Mouse (Mus musculus): ENCODE measurements around the gene Nat8f5. TPM values are rescaled to one million over a fixed set of nuclear protein-coding genes. Genes with fewer than 3 reads are reported as not detected.
"Not testable (repeated sequence)": the region's sequence is repeated elsewhere in the genome, so short reads cannot be mapped to it uniquely, and the experiment has no call there.

Gene Nat8f5
- 0.16 and 0.29 TPM in 2 replicates for polyA plus RNA-seq (2015; fragmentation: Nextera tagmentation; extraction: Ambion mirVana)

GRCm38 (mm10) chr6:85820837-85821236, at the start of gene Nat8f5, which contains the start of gene Nat8f6:
Gene Nat8f5 (minus strand): TSS chr6:85820972.
Gene Nat8f6 (minus strand): TSS chr6:85820954.
- WGBS, result 73% methylated on average over 5 of the region's 5 CpGs
- no peak within 1 kb of the TSS for H3K4me2 ChIP-seq (replicated peaks)
- H3K4me1 ChIP-seq (replicated peaks), result no peaks in the 10 kb centered on the region
- H3K27ac ChIP-seq, result no peak within 1 kb of the TSS
- H3K9me3 ChIP-seq, result no peaks in the 10 kb centered on the region
- no peak for ATAC-seq
- no peak within 1 kb of the TSS for H3K4me3 ChIP-seq (replicated peaks)
- no peaks in the 10 kb centered on the region for H3K27me3 ChIP-seq (replicated peaks)
- H3K36me3 ChIP-seq, result no peaks in the 10 kb centered on the region
- no peak within 1 kb of the TSS for H3K9ac ChIP-seq

- H3K4me3 ChIP-seq (replicated peaks); ATAC-seq; H3K9ac ChIP-seq; H3K27ac ChIP-seq; H3K4me2 ChIP-seq (replicated peaks); H3K4me1 ChIP-seq (replicated peaks); H3K9me3 ChIP-seq; H3K36me3 ChIP-seq; H3K27me3 ChIP-seq (replicated peaks): not testable (repeated sequence)
- WGBS, result 71% methylated on average over 5 of the region's 5 CpGs
These were observed 48.2 kb upstream of the Nat8f5 start, which contains the start of gene Nat8f2 for GRCm38 (mm10) chr6:85869006-85869405. Gene Nat8f2 (minus strand): TSS chr6:85869158.

- no peak overlapping the region for H3K4me2 ChIP-seq (replicated peaks)
- H3K9me3 ChIP-seq, result no peaks in the 10 kb centered on the region
- H3K4me1 ChIP-seq (replicated peaks), result no peaks in the 10 kb centered on the region
- no peaks in the 10 kb centered on the region for H3K27me3 ChIP-seq (replicated peaks)
- H3K4me3 ChIP-seq (replicated peaks), result no peak overlapping the region
- H3K36me3 ChIP-seq, result no peaks in the 10 kb centered on the region
- 80% methylated on average over 8 of the region's 8 CpGs for WGBS
- H3K27ac ChIP-seq, result no peak overlapping the region
- ATAC-seq, result no peak
- no peak overlapping the region for H3K9ac ChIP-seq
These were observed 47.2 kb upstream of the Nat8f5 start for GRCm38 (mm10) chr6:85867726-85868690.

- 73% methylated on average over 1 of the region's 1 CpGs for WGBS
- H3K9me3 ChIP-seq; H3K4me2 ChIP-seq (replicated peaks); H3K4me3 ChIP-seq (replicated peaks); H3K36me3 ChIP-seq; H3K27ac ChIP-seq; ATAC-seq; H3K27me3 ChIP-seq (replicated peaks); H3K9ac ChIP-seq; H3K4me1 ChIP-seq (replicated peaks): not testable (repeated sequence)
These were observed 46.2 kb upstream of the Nat8f5 start for GRCm38 (mm10) chr6:85866995-85867394.

DNA sequence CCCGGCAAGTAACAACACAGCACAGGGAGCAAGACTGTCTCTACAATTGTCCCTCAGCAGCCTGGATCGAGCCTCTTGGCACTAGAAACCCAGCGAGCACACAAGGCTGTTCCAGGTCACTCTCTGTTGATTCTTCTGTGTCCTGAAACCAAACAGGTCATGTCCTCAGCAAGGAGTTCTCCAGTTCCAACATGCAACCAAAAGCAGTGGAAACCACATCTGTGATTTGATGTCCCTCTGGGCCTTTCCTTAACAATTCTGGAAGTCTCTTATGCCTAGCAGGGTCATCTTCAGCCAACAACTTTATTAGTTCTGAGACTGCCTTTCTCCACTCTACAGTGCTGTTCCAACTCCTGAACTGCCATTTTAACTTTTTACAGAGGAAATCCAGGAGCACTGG, 45.4 kb upstream of the Nat8f5 start:
- H3K27ac ChIP-seq; H3K36me3 ChIP-seq; H3K4me3 ChIP-seq (replicated peaks); H3K9ac ChIP-seq; H3K9me3 ChIP-seq; H3K4me1 ChIP-seq (replicated peaks); ATAC-seq; H3K4me2 ChIP-seq (replicated peaks); H3K27me3 ChIP-seq (replicated peaks): not testable (repeated sequence)
- 91% methylated on average over 3 of the region's 3 CpGs for WGBS

DNA sequence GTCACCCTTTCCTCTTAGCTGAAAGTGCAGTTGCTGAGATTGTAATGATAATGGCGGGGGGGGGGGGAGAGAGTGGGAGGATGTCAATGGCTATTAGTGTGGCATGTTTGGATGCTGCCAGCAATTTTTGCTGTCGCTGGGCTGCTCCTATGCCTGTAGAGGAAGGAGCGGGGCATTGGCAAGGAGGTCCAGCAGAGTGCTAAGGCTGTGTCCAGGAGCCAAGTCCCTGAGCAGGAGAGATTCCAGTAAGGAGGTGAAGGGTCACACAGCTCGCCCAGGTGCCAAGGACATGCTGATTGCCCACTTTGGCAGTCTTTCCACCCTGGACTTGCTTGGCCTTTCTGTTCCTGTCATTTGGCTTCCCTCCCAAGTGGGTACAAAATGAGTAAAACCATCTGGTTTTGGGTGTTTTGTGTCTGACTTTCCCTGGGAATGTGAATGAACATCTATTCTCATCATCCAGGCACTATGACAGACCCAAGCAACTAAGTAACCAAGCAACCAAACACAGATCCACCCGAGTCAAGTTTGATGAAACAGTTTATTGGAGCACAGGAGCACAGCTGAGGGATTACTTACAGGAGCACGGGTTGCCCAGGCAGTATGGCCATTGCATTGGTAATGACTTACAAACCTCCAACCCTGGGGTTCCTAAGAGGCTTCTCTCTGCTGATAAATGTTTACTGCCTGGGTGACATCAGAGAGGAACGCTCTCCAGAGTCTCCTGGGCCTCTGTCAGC, 44.3 kb upstream of the Nat8f5 start:
- not testable (repeated sequence) for ATAC-seq; H3K27ac ChIP-seq; H3K36me3 ChIP-seq; H3K9ac ChIP-seq; H3K9me3 ChIP-seq; H3K27me3 ChIP-seq (replicated peaks); H3K4me2 ChIP-seq (replicated peaks); H3K4me3 ChIP-seq (replicated peaks); H3K4me1 ChIP-seq (replicated peaks)
- WGBS, result 65% methylated on average over 6 of the region's 7 CpGs

GRCm38 (mm10) chr6:85863840-85864239, 43.1 kb upstream of the Nat8f5 start:
- no peak for ATAC-seq
- Histone ChIP-seq H3K4me3 (replicated peaks) (no peak overlapping the region), H3K27me3 (replicated peaks) (no peaks in the 10 kb centered on the region), H3K4me1 (replicated peaks) (no peaks in the 10 kb centered on the region), H3K27ac (no peak overlapping the region), H3K9me3 (no peaks in the 10 kb centered on the region), H3K9ac (no peak overlapping the region), H3K36me3 (no peaks in the 10 kb centered on the region), H3K4me2 (replicated peaks) (no peak overlapping the region)
- WGBS, result 79% methylated on average over 2 of the region's 2 CpGs

- ATAC-seq, result no peak
- H3K36me3 ChIP-seq, result no peaks in the 10 kb centered on the region
- H3K4me2 ChIP-seq (replicated peaks), result no peak overlapping the region
- 71% methylated on average over 2 of the region's 2 CpGs for WGBS
- H3K9me3 ChIP-seq, result no peaks in the 10 kb centered on the region
- no peaks in the 10 kb centered on the region for H3K4me1 ChIP-seq (replicated peaks)
- no peak overlapping the region for H3K9ac ChIP-seq
- H3K27me3 ChIP-seq (replicated peaks), result no peaks in the 10 kb centered on the region
- no peak overlapping the region for H3K27ac ChIP-seq
- no peak overlapping the region for H3K4me3 ChIP-seq (replicated peaks)
These were observed 42.4 kb upstream of the Nat8f5 start for GRCm38 (mm10) chr6:85863136-85863535.

DNA sequence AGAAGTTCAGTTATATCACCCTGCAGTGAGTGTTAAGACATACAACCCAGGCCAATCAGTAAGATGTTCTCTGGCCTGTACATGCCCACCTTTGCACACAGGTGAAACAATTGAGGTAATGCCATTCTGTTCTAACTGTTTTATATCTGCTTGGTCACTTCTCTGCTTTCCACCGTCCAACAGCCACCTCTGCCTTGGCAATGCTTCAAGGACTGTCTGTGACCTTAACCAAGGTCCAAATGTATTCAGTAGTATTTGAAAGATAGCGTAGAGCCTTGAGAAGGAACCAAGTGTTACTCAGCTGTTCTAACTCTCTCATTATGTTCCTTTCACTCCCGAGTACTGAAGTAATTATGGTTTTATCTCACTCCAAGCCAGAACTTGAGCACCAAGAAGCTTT, 41.8 kb upstream of the Nat8f5 start:
- Histone ChIP-seq H3K9ac (no peak overlapping the region), H3K27ac (no peak overlapping the region), H3K27me3 (replicated peaks) (no peaks in the 10 kb centered on the region), H3K4me3 (replicated peaks) (no peak overlapping the region), H3K9me3 (no peaks in the 10 kb centered on the region), H3K36me3 (no peaks in the 10 kb centered on the region), H3K4me2 (replicated peaks) (no peak overlapping the region), H3K4me1 (replicated peaks) (no peaks in the 10 kb centered on the region)
- 77% methylated on average over 3 of the region's 3 CpGs for WGBS
- ATAC-seq, result no peak

- Histone ChIP-seq H3K9ac (no peak overlapping the region), H3K4me1 (replicated peaks) (no peaks in the 10 kb centered on the region), H3K27me3 (replicated peaks) (no peaks in the 10 kb centered on the region), H3K36me3 (no peaks in the 10 kb centered on the region), H3K4me2 (replicated peaks) (no peak overlapping the region), H3K27ac (no peak overlapping the region), H3K9me3 (no peaks in the 10 kb centered on the region), H3K4me3 (replicated peaks) (no peak overlapping the region)
- no peak for ATAC-seq
- WGBS, result 81% methylated on average over 3 of the region's 3 CpGs
These were observed 40.5 kb upstream of the Nat8f5 start for GRCm38 (mm10) chr6:85861247-85861646.

GRCm38 (mm10) chr6:85856194-85856678, 35.5 kb upstream of the Nat8f5 start:
- Histone ChIP-seq H3K9me3 (no peaks in the 10 kb centered on the region), H3K4me2 (replicated peaks) (no peak overlapping the region), H3K36me3 (no peaks in the 10 kb centered on the region), H3K4me3 (replicated peaks) (no peak overlapping the region), H3K27me3 (replicated peaks) (no peaks in the 10 kb centered on the region), H3K4me1 (replicated peaks) (no peaks in the 10 kb centered on the region), H3K27ac (no peak overlapping the region), H3K9ac (no peak overlapping the region)
- ATAC-seq, result no peak
- 71% methylated on average over 1 of the region's 1 CpGs for WGBS

GRCm38 (mm10) chr6:85853481-85853880, 32.7 kb upstream of the Nat8f5 start:
- Histone ChIP-seq H3K9me3 (no peaks in the 10 kb centered on the region), H3K36me3 (no peaks in the 10 kb centered on the region), H3K4me2 (replicated peaks) (no peak overlapping the region), H3K27ac (no peak overlapping the region), H3K4me1 (replicated peaks) (no peaks in the 10 kb centered on the region), H3K27me3 (replicated peaks) (no peaks in the 10 kb centered on the region), H3K9ac (no peak overlapping the region), H3K4me3 (replicated peaks) (no peak overlapping the region)
- ATAC-seq, result 0 out of 2 replicates have a peak, but pooled peaks have one; percentile 28
- WGBS, result 76% methylated on average over 3 of the region's 3 CpGs
